Mouse (Mus musculus) thymus, postnatal 14 days (tissue): ENCODE measurements around the gene Tppp2.

Experiments
- DNase-seq: peaks from one replicate; pipeline ENCODE4 v3.0.0; 2021

Tppp2 gene

GRCm38 (mm10) chr14:51918125-51918524 lies at the start of gene Tppp2:
TSS of gene Tppp2 (plus strand) at chr14:51918425.
- DNase-seq = no peak

DNA sequence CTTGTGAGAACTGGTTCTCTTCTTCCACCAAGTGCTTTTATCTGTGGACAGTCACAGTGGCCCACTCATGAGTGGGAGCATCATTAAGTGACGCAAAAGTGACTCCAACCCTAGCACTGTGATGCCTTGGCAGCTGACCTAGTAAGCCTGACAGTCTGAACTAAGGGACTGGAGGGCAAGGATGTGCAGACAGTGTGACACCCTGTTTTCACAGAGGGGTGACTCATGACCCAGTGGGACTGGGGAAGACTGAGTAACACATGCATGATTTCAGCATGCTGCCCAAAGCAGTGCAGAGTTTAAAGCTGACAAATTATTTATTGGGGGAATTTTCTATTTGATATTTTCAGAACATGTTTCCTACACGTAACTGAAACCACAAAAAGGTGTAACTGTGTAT lies 47.5 kb upstream of the Tppp2 start:
- no peak for DNase-seq

DNA sequence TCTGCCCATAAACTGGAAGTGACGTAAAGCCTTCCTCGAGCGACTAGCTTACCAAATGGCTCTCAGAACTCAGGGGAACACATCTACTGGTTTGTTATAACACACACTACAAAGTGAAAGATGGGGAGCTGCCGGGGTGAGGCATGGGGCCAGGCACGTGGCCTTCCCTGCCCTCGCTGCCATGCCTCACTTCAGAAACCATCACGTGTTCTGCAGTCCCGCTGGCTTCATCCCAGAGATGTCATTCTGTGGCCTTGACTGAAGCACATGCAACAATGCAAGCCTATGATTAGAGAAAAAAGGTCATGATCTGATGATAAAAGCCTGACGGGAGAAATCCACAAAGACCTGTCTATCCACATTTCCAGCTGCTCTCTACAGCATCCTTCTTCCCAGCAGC lies 46.5 kb upstream of the Tppp2 start:
- no peak for DNase-seq

DNA sequence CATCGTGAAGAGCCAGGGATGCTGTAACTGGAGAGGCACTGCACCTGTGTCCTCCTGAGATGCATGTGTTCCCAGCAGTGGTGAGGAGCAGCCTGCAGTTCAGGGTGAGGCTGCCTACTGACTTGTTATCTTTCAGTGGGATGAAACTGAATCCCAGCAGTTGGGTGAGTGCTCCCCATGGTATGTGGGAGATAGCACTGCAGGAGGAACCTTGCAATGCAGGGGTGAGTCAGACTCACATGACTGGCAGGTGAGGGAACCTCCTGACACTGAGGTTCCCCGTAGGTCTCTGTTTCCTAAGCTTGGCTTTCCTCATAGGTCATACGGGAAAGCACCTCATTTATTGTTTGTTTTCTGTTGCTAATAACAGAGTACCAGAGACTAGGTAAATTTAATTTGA lies 40.7 kb upstream of the Tppp2 start:
- DNase-seq = no peak

DNA sequence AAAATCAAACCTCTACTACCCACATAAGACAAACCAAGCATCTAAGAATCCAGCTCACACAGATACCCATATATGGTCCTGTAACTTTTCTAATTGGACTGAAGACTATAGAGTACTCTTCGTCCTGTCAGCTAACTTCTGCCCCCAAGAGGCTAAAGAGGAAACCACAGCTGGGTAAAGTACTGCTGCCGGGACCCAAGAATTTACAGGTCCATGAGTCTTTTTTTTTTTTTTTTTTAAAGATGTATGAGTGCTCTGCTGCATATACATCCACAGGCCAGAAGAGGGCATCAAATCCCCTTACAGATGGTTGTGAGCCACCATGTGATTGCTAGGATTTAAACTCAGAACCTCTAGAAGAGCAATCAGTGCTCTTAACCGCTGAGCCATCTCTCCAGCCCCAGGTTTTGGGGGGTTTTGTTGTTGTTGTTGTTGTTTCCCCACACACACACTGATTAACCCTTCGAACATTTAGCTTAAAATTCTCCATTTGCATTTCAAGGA lies 34.6 kb upstream of the Tppp2 start:
- DNase-seq = peak; percentile 84

GRCm38 (mm10) chr14:51884031-51884544 lies 34.1 kb upstream of the Tppp2 start:
- DNase-seq = no peak

DNA sequence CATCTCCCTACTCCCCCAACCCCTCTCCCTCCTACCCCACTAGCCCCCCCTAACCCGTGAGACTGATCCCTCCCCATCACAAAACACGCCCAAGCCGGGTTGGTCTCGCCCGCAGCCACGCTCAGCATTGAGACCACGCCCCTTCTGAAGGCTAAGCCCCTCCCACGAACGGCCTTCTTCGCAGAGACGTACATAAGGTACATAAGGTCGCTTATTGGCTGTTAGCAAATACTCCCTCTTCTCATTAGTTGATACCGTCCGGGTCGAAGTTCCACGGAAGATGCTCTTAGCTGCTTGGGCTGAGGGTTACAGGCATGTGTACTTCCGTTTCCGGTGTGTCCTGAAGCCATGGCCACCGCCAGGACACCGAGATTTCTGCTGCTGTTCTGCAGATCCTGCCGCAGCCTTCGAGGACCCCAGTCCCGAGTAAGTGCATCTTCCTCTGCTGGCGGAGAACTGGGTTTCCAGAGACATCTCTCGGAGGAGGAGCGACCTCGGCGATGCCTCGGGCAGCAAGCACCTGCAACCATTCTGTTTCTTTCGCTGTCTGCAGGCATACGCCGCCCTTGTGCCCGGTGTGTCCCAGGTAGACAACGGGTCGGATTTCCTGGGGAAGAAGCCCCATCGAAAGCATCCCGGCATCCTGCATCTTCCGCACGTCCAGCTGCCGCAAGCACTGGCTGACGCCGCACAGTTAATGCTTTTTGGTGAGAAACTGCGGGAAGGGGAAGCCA lies 33.5 kb upstream of the Tppp2 start, which contains the start of gene Mettl17:
Gene Mettl17 (plus strand): TSS at position 245 of the 734 bp plus-strand sequence.
- peak; percentile 97 for DNase-seq

- no peak for DNase-seq
Observed at GRCm38 (mm10) chr14:51886051-51886450, 32.2 kb upstream of the Tppp2 start.

DNA sequence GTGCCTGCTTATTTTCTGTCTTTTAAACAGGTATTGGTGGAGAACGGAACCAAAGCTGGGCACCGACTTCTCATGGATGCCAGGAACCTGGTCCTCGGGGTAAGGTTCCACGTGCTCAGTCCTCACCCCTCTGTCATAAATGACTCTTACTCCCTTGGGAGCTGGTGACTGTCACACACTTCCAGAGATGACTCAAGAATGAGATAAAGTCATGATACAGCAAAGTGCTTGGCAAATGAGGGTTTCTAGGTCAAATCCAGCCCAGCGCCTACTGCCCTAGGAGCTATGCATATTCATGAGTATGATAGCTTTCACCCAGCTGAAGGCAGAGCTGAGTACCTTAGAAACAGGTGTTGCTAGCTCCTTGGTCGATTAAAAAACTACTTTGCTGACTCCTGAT lies 28.4 kb upstream of the Tppp2 start:
- no peak for DNase-seq

DNA sequence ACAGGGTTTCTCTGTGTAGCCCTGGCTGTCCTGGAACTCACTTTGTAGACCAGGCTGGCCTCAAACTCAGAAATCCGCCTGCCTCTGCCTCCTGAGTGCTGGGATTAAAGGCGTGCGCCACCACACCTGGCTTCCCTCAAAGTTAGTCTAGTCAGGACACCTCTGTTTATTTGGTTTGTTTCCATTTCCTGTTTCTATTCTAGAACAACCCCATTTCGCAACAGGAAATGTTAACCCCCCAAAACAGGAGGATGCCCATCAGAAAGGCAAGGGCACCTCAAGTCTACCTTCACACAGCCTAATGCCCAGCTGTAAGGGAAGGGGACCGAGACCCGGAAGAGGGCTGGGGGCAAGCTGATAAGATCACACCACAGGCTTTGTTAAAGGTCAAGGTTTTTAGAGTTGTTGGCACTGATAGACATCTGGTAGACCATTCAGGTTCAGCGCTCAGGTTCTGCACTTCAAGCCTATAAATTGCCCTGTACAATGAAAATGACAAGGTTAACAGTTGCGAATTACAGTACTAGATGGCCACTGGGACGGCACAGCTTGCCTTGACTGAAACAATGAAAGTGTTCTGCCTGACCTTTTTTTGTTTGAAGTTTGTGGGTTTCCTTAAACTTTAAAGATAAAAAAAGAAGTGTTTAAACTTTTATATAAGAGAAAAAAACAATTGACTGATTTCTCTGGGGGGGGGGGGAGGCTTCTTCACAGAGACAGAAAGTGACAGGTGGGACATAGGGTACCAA lies 25.9 kb upstream of the Tppp2 start, which contains the start of gene Slc39a2:
Gene Slc39a2 (plus strand): TSS at position 699 of the 749 bp plus-strand sequence.
- DNase-seq = no peak

- DNase-seq = no peak
Observed at GRCm38 (mm10) chr14:51893094-51893794, 25.0 kb upstream of the Tppp2 start.

DNA sequence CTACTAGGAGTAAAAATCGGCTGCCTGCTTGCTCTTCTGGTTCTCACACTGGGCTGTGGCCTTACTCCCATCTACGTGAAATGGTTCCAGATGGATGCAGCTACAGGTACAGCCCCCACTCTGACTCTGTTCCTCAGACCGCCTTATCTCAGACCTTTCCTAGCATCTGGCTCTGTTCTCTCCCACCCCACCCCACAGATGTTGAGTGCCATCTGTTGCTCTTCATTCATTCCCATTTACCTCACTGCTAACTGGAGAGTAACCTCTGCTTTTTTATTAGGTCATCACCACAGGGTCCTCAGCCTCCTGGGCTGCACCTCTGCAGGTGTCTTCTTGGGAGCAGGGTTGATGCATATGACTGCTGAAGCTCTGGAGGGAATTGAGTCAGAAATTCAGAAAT lies 24.4 kb upstream of the Tppp2 start:
- no peak for DNase-seq

- DNase-seq = no peak
Observed at GRCm38 (mm10) chr14:51895071-51895470, 23.2 kb upstream of the Tppp2 start.

- no peak for DNase-seq
Observed at GRCm38 (mm10) chr14:51896019-51896418, 22.2 kb upstream of the Tppp2 start.

DNA sequence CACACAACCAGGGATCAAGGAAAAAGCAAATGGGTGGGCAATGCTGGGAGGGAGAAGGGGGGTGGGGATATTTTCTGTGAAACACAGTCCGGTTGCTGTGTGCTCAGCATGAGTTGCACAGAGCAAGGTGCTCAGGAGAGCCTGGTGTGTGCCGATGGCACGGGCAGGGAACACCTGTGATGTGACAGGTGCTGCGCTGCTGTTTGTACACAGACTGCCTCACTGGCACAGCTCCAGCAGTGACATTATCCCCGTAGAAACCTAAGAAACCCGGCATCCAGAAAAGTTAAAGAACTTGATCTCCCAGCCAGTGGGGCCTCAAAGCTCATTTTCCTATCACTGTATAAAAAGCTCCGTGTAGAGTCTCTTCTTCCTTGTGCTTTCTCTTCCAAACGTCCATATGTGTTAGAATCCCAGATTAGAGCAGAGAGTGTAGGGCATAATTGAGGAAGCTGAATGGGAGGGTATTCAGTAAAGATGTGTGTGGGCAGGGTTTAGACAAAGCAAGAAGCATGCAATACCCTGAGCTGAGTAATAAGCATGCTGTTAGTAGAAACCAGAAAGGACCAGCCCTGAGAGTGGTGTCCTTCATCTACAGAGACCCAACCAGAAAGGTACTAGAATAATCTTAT lies 21.6 kb upstream of the Tppp2 start:
- DNase-seq = no peak

DNA sequence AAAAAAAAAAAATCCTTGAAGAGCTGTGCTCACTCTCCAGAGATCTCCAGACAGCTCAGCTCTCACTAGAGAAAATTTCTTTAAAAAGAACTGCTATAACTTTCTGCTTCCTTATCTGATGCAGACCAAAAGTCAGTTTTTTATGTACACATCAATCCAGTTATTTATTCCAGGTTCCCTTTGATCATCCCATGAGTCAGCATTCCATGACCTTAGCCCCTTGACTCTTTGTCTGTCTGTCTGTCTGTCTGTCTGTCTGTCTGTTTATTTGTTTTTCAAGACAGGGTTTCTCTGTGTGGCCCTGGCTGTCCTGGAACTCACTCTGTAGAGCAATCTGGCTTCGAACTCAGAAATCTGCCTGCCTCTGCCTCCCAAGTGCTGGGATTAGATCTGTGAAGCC lies 18.9 kb upstream of the Tppp2 start:
- no peak for DNase-seq

DNA sequence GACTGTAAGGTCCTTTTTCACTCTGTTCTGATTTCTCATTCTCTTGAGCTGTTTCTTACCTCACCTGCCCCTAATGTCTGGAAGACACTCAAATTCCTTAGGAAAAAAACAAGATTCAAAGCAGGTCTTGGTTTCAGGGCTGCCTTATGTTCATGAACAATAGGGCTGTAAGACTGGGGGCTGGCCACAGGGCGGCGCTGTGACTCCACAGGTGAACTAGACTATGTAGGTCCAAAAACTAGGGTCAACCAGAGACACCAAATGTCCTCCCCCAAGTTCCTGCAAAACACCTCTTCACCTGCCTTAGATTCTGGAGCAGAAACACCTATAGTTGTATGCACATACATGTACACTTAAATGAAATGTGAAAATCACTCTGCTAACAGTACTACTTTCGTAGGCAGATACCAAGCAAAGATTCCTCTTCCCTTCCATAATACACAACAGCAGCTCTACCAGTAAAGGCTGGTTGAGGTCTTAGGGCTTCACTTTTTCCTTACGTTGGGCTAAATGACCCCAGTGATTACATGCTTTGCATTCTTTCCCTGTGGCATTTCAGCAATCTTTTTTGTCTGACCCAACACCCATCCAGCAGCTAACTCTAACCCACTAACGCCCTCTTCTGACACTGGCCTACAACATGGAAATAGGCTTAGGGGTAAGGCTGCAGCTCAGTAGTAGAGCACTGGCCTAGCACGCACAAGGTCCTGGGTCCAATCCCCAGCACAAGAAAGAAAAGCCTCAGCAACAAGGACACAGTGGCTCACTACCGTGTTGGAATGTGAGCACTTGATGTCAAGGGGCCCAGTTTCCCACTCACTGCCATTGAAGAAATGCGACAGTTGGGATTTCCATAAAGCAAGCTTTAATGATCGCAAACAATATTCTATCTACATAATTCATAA lies 15.2 kb upstream of the Tppp2 start:
- DNase-seq = peak; percentile 85

- DNase-seq = no peak
Observed at GRCm38 (mm10) chr14:51903782-51904181, 14.4 kb upstream of the Tppp2 start.

GRCm38 (mm10) chr14:51904706-51905105 lies 13.5 kb upstream of the Tppp2 start:
- DNase-seq = peak; percentile 36

DNA sequence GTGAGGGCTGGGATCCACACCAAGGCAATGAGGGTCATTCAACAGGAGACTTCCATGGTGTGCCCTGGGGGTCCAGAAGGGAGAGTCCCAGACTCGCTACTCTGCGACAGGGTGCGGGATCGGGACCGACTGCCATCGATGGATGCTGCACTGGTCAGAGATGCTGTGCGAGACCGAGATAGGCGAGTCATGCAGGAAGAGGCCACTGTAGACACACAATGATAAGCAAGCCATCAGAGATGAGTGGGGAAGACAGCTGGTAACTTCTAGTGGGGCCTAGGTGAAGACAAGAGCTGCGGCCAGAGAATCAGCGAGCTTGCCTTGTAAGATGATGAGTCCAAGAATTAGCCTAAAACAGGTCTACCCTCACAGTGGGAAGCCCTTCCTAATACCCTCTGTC lies 12.1 kb upstream of the Tppp2 start:
- DNase-seq = no peak

GRCm38 (mm10) chr14:51911301-51911700 lies 6.9 kb upstream of the Tppp2 start:
- no peak for DNase-seq
